Mouse (Mus musculus) limb, embryonic 14.5 days (tissue): ENCODE results near the gene Msi2. TPM values are rescaled to one million over a fixed set of nuclear protein-coding genes. Genes with fewer than 3 reads are reported as not detected.
A peak's percentile ranks its signal among the peaks of the same experiment; 100 is the strongest.

Source experiments
- ATAC-seq: fragments of 200-750 bp; cut with Nextera tagmentation; 2 replicates; pipeline ENCODE4 v1.8.0; 2017; ENCODE audit warnings: low read depth, moderate number of reproducible peaks, moderate TSS enrichment; ENCODE audit not compliant: low FRiP score
- DNase-seq: peaks from one replicate; pipeline ENCODE4 v3.0.0-alpha.2; 2015; ENCODE audit warnings: low spot score
- H3K27ac ChIP-seq: fragments of 300-500 bp; sonication (generic); replicated peaks from 2 replicates; pipeline ENCODE4 v1.5.1; 2014; ENCODE audit warnings: low read depth, mild to moderate bottlenecking, low read length, moderate library complexity, mixed read lengths
- H3K27me3 ChIP-seq: fragments of 300-500 bp; sonication (generic); 2 replicates; pipeline ENCODE4 v1.6.1; 2014; ENCODE audit warnings: low read length, mixed read lengths; ENCODE audit not compliant: control insufficient read depth, insufficient read depth
- H3K36me3 ChIP-seq: fragments of 300-500 bp; sonication (generic); 2 replicates; pipeline ENCODE4 v1.6.1; 2014; ENCODE audit warnings: mild to moderate bottlenecking, low read length, moderate library complexity, mixed read lengths; ENCODE audit not compliant: control insufficient read depth, insufficient read depth
- H3K4me1 ChIP-seq: fragments of 300-500 bp; sonication (generic); 2 replicates; pipeline ENCODE4 v1.6.1; 2014; ENCODE audit warnings: antibody characterized with exemption, low read length, mixed read lengths; ENCODE audit not compliant: control insufficient read depth, insufficient read depth
- H3K4me2 ChIP-seq: fragments of 300-500 bp; sonication (generic); replicated peaks from 2 replicates; pipeline ENCODE4 v1.6.1; 2014; ENCODE audit warnings: low read depth, mild to moderate bottlenecking, low read length, moderate library complexity; ENCODE audit not compliant: severe bottlenecking
- H3K4me3 ChIP-seq: fragments of 300-500 bp; sonication (generic); replicated peaks from 2 replicates; pipeline ENCODE4 v1.5.1; 2014; ENCODE audit warnings: low read length
- H3K9ac ChIP-seq: fragments of 300-500 bp; sonication (generic); 2 replicates; pipeline ENCODE4 v1.6.1; 2014; ENCODE audit warnings: mild to moderate bottlenecking, low read depth, low read length, moderate library complexity; ENCODE audit not compliant: severe bottlenecking
- H3K9me3 ChIP-seq: fragments of 300-500 bp; sonication (generic); 2 replicates; pipeline ENCODE4 v1.6.1; 2016; ENCODE audit warnings: low read length; ENCODE audit not compliant: control insufficient read depth
- POLR2A ChIP-seq: fragments of 200-500 bp; IDR thresholded peaks from 2 replicates; pipeline ENCODE4 v1.8.0; 2012; ENCODE audit warnings: inconsistent platforms, mild to moderate bottlenecking, moderate library complexity, borderline replicate concordance; ENCODE audit not compliant: insufficient read depth, insufficient read length; ENCODE audit errors: extremely low read depth
- WGBS: fragments of 180-500 bp; shearing (Covaris S2); extraction: QIAGEN DNeasy Blood & Tissue Kit; methylation state at CpG from one replicate; pipeline ENCODE4 v1.1.7; 2014; 5-methylcytosine and 5-hydroxymethylcytosine counted together
- polyA plus RNA-seq, 2 experiments: library from polyadenylated mRNA; depleted of rRNA in 1 of 2; stranded (reverse) in 1 of 2; unstranded in 1 of 2; fragments of >200 nt; fragmentation: Nextera tagmentation in 1 of 2; extraction: Ambion mirVana in 1 of 2; gene quantifications; 2 replicates each; pipeline versions ENCODE4 v1.2.1 to v1.2.3; 2012 to 2014

Msi2 gene
- polyA plus RNA-seq, 2 experiments: 13.9 to 36.5 TPM

- Histone ChIP-seq H3K36me3 (peaks cover 23% of the 10 kb centered on the region; the same call in 1 of the 2 replicates), H3K9ac (no peak overlapping the region), H3K4me2 (no peak overlapping the region), H3K4me1 (peaks cover 20% of the 10 kb centered on the region), H3K4me3 (no peak overlapping the region), H3K9me3 (no peaks in the 10 kb centered on the region), H3K27ac (no peak overlapping the region), H3K27me3 (no peaks in the 10 kb centered on the region)
- WGBS: 81% methylated on average over 11 of the region's 11 CpGs
- ATAC-seq (no peak), DNase-seq (no peak)
- no peak for TF ChIP-seq POLR2A
Observed at GRCm38 (mm10) chr11:88661444-88662180, 56.7 kb downstream of the Msi2 start.

- no peaks in the 10 kb centered on the region for H3K9me3 ChIP-seq
- no peak for TF ChIP-seq POLR2A
- DNase-seq (no peak), ATAC-seq (no peak)
- H3K4me2 ChIP-seq: no peak overlapping the region
- 57% methylated on average over 9 of the region's 9 CpGs for WGBS
- H3K4me3 ChIP-seq: no peak overlapping the region
- H3K27me3 ChIP-seq: no peaks in the 10 kb centered on the region
- no peak overlapping the region for H3K9ac ChIP-seq
- peaks cover 23% of the 10 kb centered on the region; the same call in 1 of the 2 replicates for H3K36me3 ChIP-seq
- no peak overlapping the region for H3K27ac ChIP-seq
- H3K4me1 ChIP-seq: peaks cover 24% of the 10 kb centered on the region
Observed at GRCm38 (mm10) chr11:88660404-88660803, 57.9 kb downstream of the Msi2 start.

- Histone ChIP-seq H3K9me3 (no peaks in the 10 kb centered on the region), H3K4me2 (no peak overlapping the region), H3K36me3 (peaks cover 23% of the 10 kb centered on the region; the same call in 1 of the 2 replicates), H3K27me3 (no peaks in the 10 kb centered on the region), H3K4me3 (no peak overlapping the region), H3K27ac (no peak overlapping the region), H3K9ac (no peak overlapping the region), H3K4me1 (peaks cover 24% of the 10 kb centered on the region)
- 92% methylated on average over 5 of the region's 5 CpGs for WGBS
- no peak for ATAC-seq
- no peak for DNase-seq
- TF ChIP-seq POLR2A: no peak
Observed at GRCm38 (mm10) chr11:88658926-88659325, 59.4 kb downstream of the Msi2 start.

- Histone ChIP-seq H3K27ac (peak overlapping the region; percentile 33; the same call in 1 of the 2 replicates), H3K4me2 (no peak overlapping the region), H3K9ac (no peak overlapping the region), H3K4me3 (no peak overlapping the region), H3K27me3 (no peaks in the 10 kb centered on the region), H3K4me1 (peaks cover 10% of the 10 kb centered on the region), H3K9me3 (no peaks in the 10 kb centered on the region), H3K36me3 (peaks cover 10% of the 10 kb centered on the region; the same call in 1 of the 2 replicates)
- ATAC-seq: no peak
- WGBS: 89% methylated on average over 8 of the region's 8 CpGs
- no peak for DNase-seq
- no peak for TF ChIP-seq POLR2A
Observed at GRCm38 (mm10) chr11:88655786-88656185, 62.5 kb downstream of the Msi2 start.

- peak overlapping the region; percentile 6; the same call in 1 of the 2 replicates for H3K27ac ChIP-seq
- no peak for ATAC-seq
- no peaks in the 10 kb centered on the region for H3K27me3 ChIP-seq
- no peak overlapping the region for H3K4me2 ChIP-seq
- TF ChIP-seq POLR2A: no peak
- WGBS: 80% methylated on average over 3 of the region's 3 CpGs
- peaks cover 10% of the 10 kb centered on the region; the same call in 1 of the 2 replicates for H3K36me3 ChIP-seq
- no peaks in the 10 kb centered on the region for H3K9me3 ChIP-seq
- no peak overlapping the region for H3K9ac ChIP-seq
- no peak overlapping the region for H3K4me3 ChIP-seq
- DNase-seq: no peak
- H3K4me1 ChIP-seq: peaks cover 12% of the 10 kb centered on the region
Observed at GRCm38 (mm10) chr11:88655214-88655566, 63.1 kb downstream of the Msi2 start.
